Mouse (Mus musculus) ES-E14 (cell line): ENCODE measurements around the gene Arfip1.

Experiments used
- CHD2 ChIP-seq: IDR thresholded peaks from 2 replicates; pipeline ENCODE4 v1.6.1; 2014; ENCODE audit warnings: mild to moderate bottlenecking, low read depth, low read length, inconsistent platforms
- HCFC1 ChIP-seq: IDR thresholded peaks from 2 replicates; pipeline ENCODE4 v1.6.1; 2012; ENCODE audit warnings: low read length, inconsistent platforms, borderline replicate concordance; ENCODE audit not compliant: insufficient read depth
- MAFK ChIP-seq: IDR thresholded peaks from 2 replicates; pipeline ENCODE4 v1.6.1; 2014; ENCODE audit warnings: mild to moderate bottlenecking, low read depth, low read length, inconsistent platforms; ENCODE audit not compliant: insufficient read depth
- ZC3H11A ChIP-seq: IDR thresholded peaks from 2 replicates; pipeline ENCODE4 v1.6.1; 2012; ENCODE audit warnings: low read depth, mild to moderate bottlenecking, inconsistent platforms, low read length, borderline replicate concordance
- ZNF384 ChIP-seq: IDR thresholded peaks from 2 replicates; pipeline ENCODE4 v1.6.1; 2012; ENCODE audit warnings: low read depth, low read length, inconsistent platforms

- no peak for TF ChIP-seq ZC3H11A
- TF ChIP-seq CHD2: no peak
- no peak for TF ChIP-seq MAFK
- no peak for TF ChIP-seq HCFC1
- TF ChIP-seq ZNF384: no peak
Measured at GRCm38 (mm10) chr3:84619725-84620124, 37.3 kb upstream of the Arfip1 start.
